Mouse (Mus musculus): ENCODE results near the gene Gtf2ird1. TPM values are rescaled to one million over a fixed set of nuclear protein-coding genes. Genes with fewer than 3 reads are reported as not detected.
A peak's percentile ranks its signal among the peaks of the same experiment; 100 is the strongest.
"Not testable (repeated sequence)": the region's sequence is repeated elsewhere in the genome, so short reads cannot be mapped to it uniquely, and the experiment has no call there.

Gene Gtf2ird1
- total RNA-seq, 2 experiments from 2014 or later: 18.2 to 28.4 TPM

- ATAC-seq (replicated peaks; ENCODE audit: poor library complexity): no peak
Measured at GRCm38 (mm10) chr5:134353117-134353516, 103.4 kb downstream of the Gtf2ird1 start.

GRCm38 (mm10) chr5:134352527-134353001, 104.0 kb downstream of the Gtf2ird1 start:
- peak; percentile 68 for ATAC-seq (replicated peaks; ENCODE audit: poor library complexity)

- peak; percentile 96 for ATAC-seq (replicated peaks; ENCODE audit: poor library complexity)
Measured at GRCm38 (mm10) chr5:134350660-134351059, 105.9 kb downstream of the Gtf2ird1 start.

GRCm38 (mm10) chr5:134347066-134347465, 109.5 kb downstream of the Gtf2ird1 start:
- no peak for ATAC-seq (replicated peaks; ENCODE audit: poor library complexity)

- peak; percentile 77 for ATAC-seq (replicated peaks; ENCODE audit: poor library complexity)
Measured at GRCm38 (mm10) chr5:134345449-134345848, 111.1 kb downstream of the Gtf2ird1 start.

- ATAC-seq (replicated peaks; ENCODE audit: poor library complexity): no peak
Measured at GRCm38 (mm10) chr5:134344076-134344475, 112.4 kb downstream of the Gtf2ird1 start.

GRCm38 (mm10) chr5:134343530-134343929, 113.0 kb downstream of the Gtf2ird1 start:
- not testable (repeated sequence) for ATAC-seq (replicated peaks; ENCODE audit: poor library complexity)

- ATAC-seq (replicated peaks; ENCODE audit: poor library complexity): peak; percentile 60
Measured at GRCm38 (mm10) chr5:134342503-134343205, 113.9 kb downstream of the Gtf2ird1 start.

- no peak for ATAC-seq (replicated peaks; ENCODE audit: poor library complexity)
Measured at GRCm38 (mm10) chr5:134341721-134342120, 114.8 kb downstream of the Gtf2ird1 start.

GRCm38 (mm10) chr5:134341321-134341720, 115.2 kb downstream of the Gtf2ird1 start:
- peak; percentile 86 for ATAC-seq (replicated peaks; ENCODE audit: poor library complexity)

GRCm38 (mm10) chr5:134340101-134340522, 116.4 kb downstream of the Gtf2ird1 start:
- ATAC-seq (replicated peaks; ENCODE audit: poor library complexity): no peak

- not testable (repeated sequence) for ATAC-seq (replicated peaks; ENCODE audit: poor library complexity)
Measured at GRCm38 (mm10) chr5:134337012-134337411, 119.5 kb downstream of the Gtf2ird1 start.

- ATAC-seq (replicated peaks; ENCODE audit: poor library complexity): no peak
Measured at GRCm38 (mm10) chr5:134332743-134333142, 123.8 kb downstream of the Gtf2ird1 start.

- no peak for ATAC-seq (replicated peaks; ENCODE audit: poor library complexity)
Measured at GRCm38 (mm10) chr5:134330082-134330481, 126.4 kb downstream of the Gtf2ird1 start.

GRCm38 (mm10) chr5:134329311-134329710, 127.2 kb downstream of the Gtf2ird1 start:
- ATAC-seq (replicated peaks; ENCODE audit: poor library complexity): no peak

- ATAC-seq (replicated peaks; ENCODE audit: poor library complexity): peak; percentile 12; the same call in 1 of the 2 replicates
Measured at GRCm38 (mm10) chr5:134328482-134329001, 128.0 kb downstream of the Gtf2ird1 start.

GRCm38 (mm10) chr5:134325856-134326566, 130.5 kb downstream of the Gtf2ird1 start:
- peak; percentile 73 for ATAC-seq (replicated peaks; ENCODE audit: poor library complexity)

- no peak for ATAC-seq (replicated peaks; ENCODE audit: poor library complexity)
Measured at GRCm38 (mm10) chr5:134323869-134324268, 132.6 kb downstream of the Gtf2ird1 start.

- peak; percentile 91 for ATAC-seq (replicated peaks; ENCODE audit: poor library complexity)
Measured at GRCm38 (mm10) chr5:134323311-134323710, 133.2 kb downstream of the Gtf2ird1 start.

GRCm38 (mm10) chr5:134322355-134322754, 134.2 kb downstream of the Gtf2ird1 start:
- ATAC-seq (replicated peaks; ENCODE audit: poor library complexity): no peak

GRCm38 (mm10) chr5:134321699-134322098, 134.8 kb downstream of the Gtf2ird1 start:
- no peak for ATAC-seq (replicated peaks; ENCODE audit: poor library complexity)

- ATAC-seq (replicated peaks; ENCODE audit: poor library complexity): no peak
Measured at GRCm38 (mm10) chr5:134318903-134319302, 137.6 kb downstream of the Gtf2ird1 start.

Measured in megakaryocyte progenitor cell, adult 5-6 weeks (primary cell).